Mouse (Mus musculus): ENCODE data around the gene Ipo13. TPM values are rescaled to one million over a fixed set of nuclear protein-coding genes. Genes with fewer than 3 reads are reported as not detected.
A peak's percentile ranks its signal among the peaks of the same experiment; 100 is the strongest.

The Ipo13 gene
- total RNA-seq, 2 experiments from 2014 or later, result 133 to 138 TPM

GRCm38 (mm10) chr4:117926545-117927482, 12.0 kb upstream of the Ipo13 start:
- peak in 1 of 2 experiments; percentile 57 for DNase-seq (ENCODE audit: low spot score in 2 of 2)

GRCm38 (mm10) chr4:117924916-117925315, 10.1 kb upstream of the Ipo13 start:
- Histone ChIP-seq H3K4me3 (no peak overlapping the region), H3K27ac (no peak overlapping the region)
- TF ChIP-seq CTCF (conservative IDR thresholded peaks at IDR 0.05), result no peak
- DNase-seq (ENCODE audit: low spot score in 2 of 2), result no peak

More at GRCm38 (mm10) chr4:117926545-117927482, 12.0 kb upstream of the Ipo13 start:
- peak overlapping the region; percentile 86 for H3K27ac ChIP-seq
- peak overlapping the region; percentile 68 for H3K4me3 ChIP-seq
- no peak; the same call in 1 of the 2 replicates for TF ChIP-seq CTCF (conservative IDR thresholded peaks at IDR 0.05)

GRCm38 (mm10) chr4:117923450-117923849, 8.7 kb upstream of the Ipo13 start:
- Histone ChIP-seq H3K4me3 (no peak overlapping the region), H3K27ac (no peak overlapping the region)
- no peak for TF ChIP-seq CTCF (conservative IDR thresholded peaks at IDR 0.05)
- DNase-seq (ENCODE audit: low spot score in 2 of 2), result no peak

GRCm38 (mm10) chr4:117921358-117921757, 6.6 kb upstream of the Ipo13 start:
- H3K27ac ChIP-seq, result no peak overlapping the region
- H3K4me3 ChIP-seq, result no peak overlapping the region
- no peak for TF ChIP-seq CTCF (conservative IDR thresholded peaks at IDR 0.05)
- DNase-seq (ENCODE audit: low spot score in 2 of 2), result no peak

GRCm38 (mm10) chr4:117918762-117919161, 4.0 kb upstream of the Ipo13 start:
- no peak for DNase-seq (ENCODE audit: low spot score in 2 of 2)
- H3K4me3 ChIP-seq, result no peak overlapping the region
- H3K27ac ChIP-seq, result no peak overlapping the region
- no peak for TF ChIP-seq CTCF (conservative IDR thresholded peaks at IDR 0.05)

GRCm38 (mm10) chr4:117918261-117918660, 3.5 kb upstream of the Ipo13 start:
- Histone ChIP-seq H3K27ac (no peak overlapping the region), H3K4me3 (no peak overlapping the region)
- TF ChIP-seq CTCF (conservative IDR thresholded peaks at IDR 0.05), result no peak
- DNase-seq (ENCODE audit: low spot score in 2 of 2), result no peak

- Histone ChIP-seq H3K4me3 (no peak overlapping the region), H3K27ac (no peak overlapping the region)
- DNase-seq (ENCODE audit: low spot score in 2 of 2), result no peak
- no peak for TF ChIP-seq CTCF (conservative IDR thresholded peaks at IDR 0.05)
These were observed 3.0 kb upstream of the Ipo13 start for GRCm38 (mm10) chr4:117917847-117918246.

- no peak for DNase-seq (ENCODE audit: low spot score in 2 of 2)
- TF ChIP-seq CTCF (conservative IDR thresholded peaks at IDR 0.05), result no peak
- H3K4me3 ChIP-seq, result no peak overlapping the region
- no peak overlapping the region for H3K27ac ChIP-seq
These were observed 2.6 kb upstream of the Ipo13 start for GRCm38 (mm10) chr4:117917402-117917801.

- Histone ChIP-seq H3K27ac (no peak overlapping the region), H3K4me3 (no peak overlapping the region)
- no peak for DNase-seq (ENCODE audit: low spot score in 2 of 2)
- TF ChIP-seq CTCF (conservative IDR thresholded peaks at IDR 0.05), result no peak
These were observed 1.6 kb upstream of the Ipo13 start for GRCm38 (mm10) chr4:117916386-117916785.

- Histone ChIP-seq H3K4me3 (peak overlapping the region; percentile 85), H3K27ac (peak overlapping the region; percentile 100)
- TF ChIP-seq CTCF (conservative IDR thresholded peaks at IDR 0.05), result no peak
- DNase-seq (ENCODE audit: low spot score in 2 of 2), result no peak
These were observed 798 bp upstream of the Ipo13 start for GRCm38 (mm10) chr4:117915489-117916105.

- H3K27ac ChIP-seq, result peak overlapping the region; percentile 100
- TF ChIP-seq CTCF (conservative IDR thresholded peaks at IDR 0.05), result no peak
- DNase-seq (ENCODE audit: low spot score in 2 of 2), result no peak
- H3K4me3 ChIP-seq, result peak overlapping the region; percentile 85
These were observed 768 bp downstream of the Ipo13 start for GRCm38 (mm10) chr4:117914031-117914430.

- Histone ChIP-seq H3K27ac (peak overlapping the region; percentile 100), H3K4me3 (peak overlapping the region; percentile 85)
- no peak for TF ChIP-seq CTCF (conservative IDR thresholded peaks at IDR 0.05)
- no peak for DNase-seq (ENCODE audit: low spot score in 2 of 2)
These were observed 1.4 kb downstream of the Ipo13 start for GRCm38 (mm10) chr4:117913421-117913820.

GRCm38 (mm10) chr4:117912685-117913273, 2.0 kb downstream of the Ipo13 start:
- DNase-seq (ENCODE audit: low spot score in 2 of 2), result no peak
- Histone ChIP-seq H3K27ac (peak overlapping the region; percentile 100), H3K4me3 (peak overlapping the region; percentile 85)
- TF ChIP-seq CTCF (conservative IDR thresholded peaks at IDR 0.05), result no peak

Data from layer of hippocampus, adult 2 months (tissue).